In genomic region chr16:86646753-86647152, GRCm38 (mm10) we compare ENCODE assay signal across 23 mouse cellular contexts.
DNase-seq lines count a peak whose midpoint lies in the region; ATAC-seq and TF ChIP-seq lines count a peak whose summit lies in the region.
"Had no signal": no experiment of that assay in that cellular context is flagged by ENCODE, and none has a peak within 500 bp of the region (broad histone marks: within the 10 kb centered on the region; RNA-seq: fewer than 3 reads in every experiment).

No protein-coding gene starts in this region.

- no peaks in the 10 kb centered on the region for H3K36me3 ChIP-seq in kidney, embryonic 14.5 days (ENCODE audit: control insufficient read depth, insufficient read depth, low read length)
- no peaks in the 10 kb centered on the region for H3K36me3 ChIP-seq in kidney, embryonic 16.5 days (ENCODE audit: insufficient read depth, low read length)
- no peaks in the 10 kb centered on the region for H3K36me3 ChIP-seq in kidney, postnatal 0 days (ENCODE audit: insufficient read depth, low read length)
- no peaks in the 10 kb centered on the region for H3K36me3 ChIP-seq in forebrain, embryonic 11.5 days (ENCODE audit: control insufficient read depth, insufficient read depth, low read length)
- H3K36me3 ChIP-seq: embryonic facial prominence, embryonic 13.5 days; embryonic facial prominence, embryonic 15.5 days; forebrain, embryonic 10.5 days; forebrain, embryonic 15.5 days had no signal

- H3K4me3 ChIP-seq in kidney, embryonic 14.5 days (ENCODE audit: low read length), result no peak overlapping the region
- H3K4me3 ChIP-seq in kidney, embryonic 16.5 days (ENCODE audit: low read length), result no peak overlapping the region
- H3K4me3 ChIP-seq in kidney, postnatal 0 days (replicated peaks; ENCODE audit: low read depth, low read length), result no peak overlapping the region
- no peak overlapping the region for H3K4me3 ChIP-seq in forebrain, embryonic 11.5 days (ENCODE audit: low read depth, low read length)
- H3K4me3 ChIP-seq: embryonic facial prominence, embryonic 13.5 days; embryonic facial prominence, embryonic 15.5 days; erythroblast, embryonic 14.5 days; forebrain, embryonic 10.5 days; forebrain, embryonic 13.5 days; forebrain, embryonic 15.5 days had no signal

- TF ChIP-seq CTCF in kidney, postnatal 0 days (IDR thresholded peaks at IDR 0.05; ENCODE audit: low read depth), result no peak

- DNase-seq in kidney, adult 8-10 months, result peak; percentile 3 to 45
- no peak for DNase-seq in kidney, postnatal 4 days
- DNase-seq in kidney, adult 11 months, result no peak
- peak; percentile 23 for DNase-seq in kidney, postnatal 0 days (ENCODE audit: low spot score)
- DNase-seq in layer of hippocampus, postnatal 14 days (ENCODE audit: low spot score in 2 of 2), result no peak
- DNase-seq in forebrain, embryonic 11.5 days (ENCODE audit: low spot score), result no peak
- DNase-seq: adrenal gland, adult 2 months; adrenal gland, postnatal 10 days; adrenal gland, postnatal 25 days; cerebellum, adult 11 months; cerebellum, adult 18-20 months; cerebellum, adult 8-10 months; cerebellum, adult 9-11 months; cerebellum, postnatal 36 days; embryo, embryonic 11 days had no signal

- no peaks in the 10 kb centered on the region for H3K9me3 ChIP-seq in kidney, embryonic 14.5 days (ENCODE audit: control insufficient read depth, low read length)
- no peaks in the 10 kb centered on the region for H3K9me3 ChIP-seq in kidney, embryonic 16.5 days (ENCODE audit: low read length)
- H3K9me3 ChIP-seq in kidney, postnatal 0 days (replicated peaks; ENCODE audit: low read length), result no peaks in the 10 kb centered on the region
- no peaks in the 10 kb centered on the region for H3K9me3 ChIP-seq in forebrain, embryonic 11.5 days (ENCODE audit: control insufficient read depth, low read length)
- H3K9me3 ChIP-seq: embryonic facial prominence, embryonic 13.5 days; embryonic facial prominence, embryonic 15.5 days; forebrain, embryonic 10.5 days; forebrain, embryonic 13.5 days; forebrain, embryonic 15.5 days had no signal

- 78% methylated on average over 2 of the region's 2 CpGs for WGBS in kidney, embryonic 14.5 days
- 67% methylated on average over 2 of the region's 2 CpGs for WGBS in kidney, embryonic 16.5 days
- 58% methylated on average over 2 of the region's 2 CpGs for whole genome bisulfite sequencing in kidney, postnatal 0 days
- WGBS in forebrain, embryonic 11.5 days, result 80% methylated on average over 2 of the region's 2 CpGs

- no peak overlapping the region for H3K4me2 ChIP-seq in kidney, embryonic 14.5 days (replicated peaks; ENCODE audit: low read depth, low read length)
- H3K4me2 ChIP-seq in kidney, embryonic 16.5 days (replicated peaks; ENCODE audit: low read depth, low read length), result no peak overlapping the region
- H3K4me2 ChIP-seq in kidney, postnatal 0 days (ENCODE audit: low read length), result no peak overlapping the region
- no peak overlapping the region for H3K4me2 ChIP-seq in forebrain, embryonic 11.5 days (ENCODE audit: low read depth, low read length, severe bottlenecking)
- H3K4me2 ChIP-seq: embryonic facial prominence, embryonic 13.5 days; embryonic facial prominence, embryonic 15.5 days; forebrain, embryonic 13.5 days; forebrain, embryonic 15.5 days had no signal

- no peaks in the 10 kb centered on the region for H3K27me3 ChIP-seq in kidney, embryonic 14.5 days (ENCODE audit: control insufficient read depth, insufficient read depth, low read length)
- H3K27me3 ChIP-seq in kidney, embryonic 16.5 days (ENCODE audit: insufficient read depth, low read length), result no peaks in the 10 kb centered on the region
- no peaks in the 10 kb centered on the region for H3K27me3 ChIP-seq in kidney, postnatal 0 days (ENCODE audit: insufficient read depth, low read length)
- no peaks in the 10 kb centered on the region for H3K27me3 ChIP-seq in forebrain, embryonic 11.5 days (ENCODE audit: control insufficient read depth, insufficient read depth, low read length)
- H3K27me3 ChIP-seq: embryonic facial prominence, embryonic 13.5 days; embryonic facial prominence, embryonic 15.5 days; forebrain, embryonic 13.5 days; forebrain, embryonic 15.5 days had no signal

- H3K27ac ChIP-seq in kidney, embryonic 14.5 days (ENCODE audit: low read depth, low read length), result peak overlapping the region; percentile 26; the same call in 1 of the 2 replicates
- peak overlapping the region; percentile 78 for H3K27ac ChIP-seq in kidney, embryonic 16.5 days (ENCODE audit: low read length)
- no peak overlapping the region for H3K27ac ChIP-seq in kidney, postnatal 0 days
- no peak overlapping the region for H3K27ac ChIP-seq in forebrain, embryonic 11.5 days (ENCODE audit: low read depth, low read length)
- H3K27ac ChIP-seq: embryonic facial prominence, embryonic 13.5 days; embryonic facial prominence, embryonic 15.5 days; forebrain, embryonic 10.5 days; forebrain, embryonic 13.5 days; forebrain, embryonic 15.5 days had no signal

- H3K4me1 ChIP-seq in kidney, embryonic 14.5 days (ENCODE audit: control insufficient read depth, insufficient read depth, low read length), result no peaks in the 10 kb centered on the region
- H3K4me1 ChIP-seq in kidney, embryonic 16.5 days (ENCODE audit: insufficient read depth, low read length), result 0 out of 2 replicates have a peak, but pooled peaks cover 3% of the 10 kb centered on the region
- no peaks in the 10 kb centered on the region for H3K4me1 ChIP-seq in kidney, postnatal 0 days (replicated peaks; ENCODE audit: insufficient read depth, low read length)
- H3K4me1 ChIP-seq in forebrain, embryonic 11.5 days (replicated peaks; ENCODE audit: control insufficient read depth, insufficient read depth, low read length), result no peaks in the 10 kb centered on the region
- H3K4me1 ChIP-seq: embryonic facial prominence, embryonic 13.5 days; embryonic facial prominence, embryonic 15.5 days; forebrain, embryonic 10.5 days; forebrain, embryonic 13.5 days; forebrain, embryonic 15.5 days had no signal

- H3K9ac ChIP-seq in kidney, embryonic 14.5 days (ENCODE audit: low read depth, low read length), result no peak overlapping the region
- no peak overlapping the region for H3K9ac ChIP-seq in kidney, embryonic 16.5 days (replicated peaks; ENCODE audit: low read length)
- H3K9ac ChIP-seq in kidney, postnatal 0 days (ENCODE audit: low read depth, low read length), result no peak overlapping the region
- no peak overlapping the region for H3K9ac ChIP-seq in forebrain, embryonic 11.5 days (ENCODE audit: low read length)
- H3K9ac ChIP-seq: embryonic facial prominence, embryonic 13.5 days; embryonic facial prominence, embryonic 15.5 days; forebrain, embryonic 13.5 days; forebrain, embryonic 15.5 days had no signal

- ATAC-seq in kidney, embryonic 14.5 days (ENCODE audit: low FRiP score, low TSS enrichment), result no peak
- peak; percentile 69 for ATAC-seq in kidney, embryonic 16.5 days (ENCODE audit: low FRiP score, low TSS enrichment)
- peak; percentile 34; the same call in 1 of the 2 replicates for ATAC-seq in kidney, postnatal 0 days (replicated peaks; ENCODE audit: low FRiP score, low read depth)
- ATAC-seq in forebrain, embryonic 11.5 days (replicated peaks; ENCODE audit: low FRiP score), result no peak
- ATAC-seq: forebrain, embryonic 13.5 days; forebrain, embryonic 15.5 days had no signal

Comparison
In these comparisons a context has a peak if more than half of its experiments do, and no peak if none do; other contexts are left out.
1. DNase-seq: peak in kidney, adult 8-10 months (2 of 2) and kidney, postnatal 0 days (single experiment); none in kidney, postnatal 4 days (0 of 2), kidney, adult 11 months (single experiment), layer of hippocampus, postnatal 14 days (0 of 2) and forebrain, embryonic 11.5 days (single experiment).
2. ATAC-seq: peak in kidney, embryonic 16.5 days (single experiment) and kidney, postnatal 0 days (single experiment); none in kidney, embryonic 14.5 days (single experiment) and forebrain, embryonic 11.5 days (single experiment).
3. H3K27ac ChIP-seq: peak in kidney, embryonic 14.5 days (single experiment) and kidney, embryonic 16.5 days (single experiment); none in kidney, postnatal 0 days (single experiment) and forebrain, embryonic 11.5 days (single experiment).